19 mouse cellular contexts compared by ENCODE assay signal in the genomic region with DNA sequence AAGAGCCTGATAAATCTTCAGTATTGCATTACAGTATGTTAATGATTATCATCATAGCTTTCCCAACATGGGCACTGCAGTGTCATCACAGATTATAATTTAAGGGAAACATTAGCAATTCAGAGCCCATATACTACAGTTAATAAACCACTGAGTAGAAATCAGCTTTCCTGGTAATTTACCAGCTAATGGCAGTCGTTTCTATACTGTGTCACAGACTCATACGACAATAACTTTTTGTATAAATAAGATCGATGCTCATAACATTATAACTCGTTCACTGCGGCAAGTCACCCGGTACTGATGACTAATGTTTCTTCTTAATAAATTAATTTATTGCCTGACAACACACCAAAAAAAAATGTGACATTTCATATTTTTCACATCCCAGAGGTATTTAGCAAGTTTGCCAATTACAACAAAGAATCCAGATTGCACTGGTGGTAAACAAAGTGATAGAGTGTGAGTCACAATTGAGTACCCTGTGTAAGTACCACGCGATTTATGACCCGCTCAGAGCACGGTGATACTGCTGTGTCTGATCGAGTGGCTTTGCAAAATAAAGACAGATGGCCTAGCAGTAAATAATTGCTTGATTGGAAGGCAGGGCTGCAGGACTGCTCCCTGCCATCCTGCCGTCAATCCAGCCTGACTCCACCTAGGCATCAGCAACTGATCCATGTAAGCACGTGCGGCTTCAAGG. TPM values are rescaled to one million over a fixed set of nuclear protein-coding genes. Genes with fewer than 3 reads are reported as not detected.
DNase-seq lines count a peak whose midpoint lies in the region; ATAC-seq lines count a peak whose summit lies in the region.
"Had no signal": no experiment of that assay in that cellular context is flagged by ENCODE, and none has a peak within 500 bp of the region (broad histone marks: within the 10 kb centered on the region; RNA-seq: fewer than 3 reads in every experiment).

No protein-coding gene starts in this region.

- H3K9ac ChIP-seq in forebrain, embryonic 13.5 days: no peak overlapping the region
- no peak overlapping the region for H3K9ac ChIP-seq in neural tube, embryonic 11.5 days (ENCODE audit: low read length)
- no peak overlapping the region for H3K9ac ChIP-seq in hindbrain, embryonic 14.5 days
- no peak overlapping the region for H3K9ac ChIP-seq in kidney, embryonic 14.5 days (ENCODE audit: low read depth, low read length)
- H3K9ac ChIP-seq: heart, embryonic 13.5 days; liver, embryonic 15.5 days had no signal

- peak; percentile 86 for ATAC-seq in forebrain, embryonic 13.5 days
- ATAC-seq in neural tube, embryonic 11.5 days (ENCODE audit: insufficient read depth, low FRiP score, low TSS enrichment): peak; percentile 66
- ATAC-seq in hindbrain, embryonic 14.5 days (ENCODE audit: low FRiP score): peak; percentile 40; the same call in 1 of the 2 replicates
- ATAC-seq in kidney, embryonic 14.5 days (ENCODE audit: low FRiP score, low TSS enrichment): no peak
- ATAC-seq: CD4-positive, CD25-positive, alpha-beta regulatory T cell, adult 4 months had no signal

- H3K4me2 ChIP-seq in forebrain, embryonic 13.5 days: no peak overlapping the region
- no peak overlapping the region for H3K4me2 ChIP-seq in neural tube, embryonic 11.5 days (ENCODE audit: low read depth)
- H3K4me2 ChIP-seq in hindbrain, embryonic 14.5 days (replicated peaks): no peak overlapping the region
- H3K4me2 ChIP-seq in kidney, embryonic 14.5 days (replicated peaks; ENCODE audit: low read depth, low read length): no peak overlapping the region
- H3K4me2 ChIP-seq: heart, embryonic 13.5 days; liver, embryonic 15.5 days had no signal

- no peak overlapping the region for H3K27ac ChIP-seq in forebrain, embryonic 13.5 days
- H3K27ac ChIP-seq in forebrain, embryonic 10.5 days: no peak overlapping the region
- H3K27ac ChIP-seq in neural tube, embryonic 11.5 days (ENCODE audit: low read depth, low read length): no peak overlapping the region
- H3K27ac ChIP-seq in hindbrain, embryonic 14.5 days: no peak overlapping the region
- no peak overlapping the region for H3K27ac ChIP-seq in kidney, embryonic 14.5 days (ENCODE audit: low read depth, low read length)
- H3K27ac ChIP-seq: heart, embryonic 13.5 days; layer of hippocampus, adult 2 months; limb, embryonic 10.5 days; liver, embryonic 15.5 days had no signal

- 0 out of 2 replicates have a peak, but pooled peaks cover 3% of the 10 kb centered on the region for H3K4me1 ChIP-seq in forebrain, embryonic 13.5 days
- H3K4me1 ChIP-seq in forebrain, embryonic 10.5 days: peaks cover 9% of the 10 kb centered on the region
- no peaks in the 10 kb centered on the region for H3K4me1 ChIP-seq in neural tube, embryonic 11.5 days (ENCODE audit: control insufficient read depth, insufficient read depth, low read length)
- H3K4me1 ChIP-seq in hindbrain, embryonic 14.5 days (replicated peaks; ENCODE audit: control insufficient read depth, insufficient read depth, low read length): no peaks in the 10 kb centered on the region
- H3K4me1 ChIP-seq in kidney, embryonic 14.5 days (ENCODE audit: control insufficient read depth, insufficient read depth, low read length): no peaks in the 10 kb centered on the region
- H3K4me1 ChIP-seq: liver, embryonic 15.5 days; megakaryocyte, embryonic 14.5 days had no signal

- no peak overlapping the region for H3K4me3 ChIP-seq in forebrain, embryonic 13.5 days
- H3K4me3 ChIP-seq in forebrain, embryonic 10.5 days: no peak overlapping the region
- H3K4me3 ChIP-seq in neural tube, embryonic 11.5 days (ENCODE audit: low read depth, low read length): no peak overlapping the region
- H3K4me3 ChIP-seq in hindbrain, embryonic 14.5 days (replicated peaks; ENCODE audit: low read length): no peak overlapping the region
- H3K4me3 ChIP-seq in kidney, embryonic 14.5 days (ENCODE audit: low read length): no peak overlapping the region
- H3K4me3 ChIP-seq: heart, embryonic 13.5 days; layer of hippocampus, adult 2 months; limb, embryonic 10.5 days; liver, embryonic 15.5 days; megakaryocyte, embryonic 14.5 days had no signal

- no peak for DNase-seq in forebrain, embryonic 10.5 days (ENCODE audit: extremely low spot score, low spot score)
- DNase-seq in neural tube, embryonic 11.5 days (ENCODE audit: low spot score): no peak
- no peak for DNase-seq in neural tube, embryonic 10.5 days (ENCODE audit: extremely low spot score, low spot score)
- DNase-seq in hindbrain, embryonic 14.5 days (ENCODE audit: low spot score): no peak
- DNase-seq in spleen, adult 18-20 months: no peak
- no peak for DNase-seq in frontal cortex, postnatal 14 days (ENCODE audit: low spot score in 2 of 2)
- DNase-seq: adrenal gland, postnatal 36 days; cerebellum, adult 2 months; right cerebral cortex, postnatal 14 days; thymus, postnatal 14 days had no signal

- 70% methylated on average over 14 of the region's 14 CpGs for WGBS in forebrain, embryonic 13.5 days
- 81% methylated on average over 14 of the region's 14 CpGs for WGBS in forebrain, embryonic 10.5 days
- WGBS in neural tube, embryonic 11.5 days: 63% methylated on average over 14 of the region's 14 CpGs
- 62% methylated on average over 14 of the region's 14 CpGs for WGBS in hindbrain, embryonic 14.5 days
- WGBS in kidney, embryonic 14.5 days: 55% methylated on average over 14 of the region's 14 CpGs

- H3K9me3 ChIP-seq in forebrain, embryonic 13.5 days (replicated peaks): no peaks in the 10 kb centered on the region
- no peaks in the 10 kb centered on the region for H3K9me3 ChIP-seq in forebrain, embryonic 10.5 days
- H3K9me3 ChIP-seq in neural tube, embryonic 11.5 days (ENCODE audit: control insufficient read depth, low read length): no peaks in the 10 kb centered on the region
- no peaks in the 10 kb centered on the region for H3K9me3 ChIP-seq in hindbrain, embryonic 14.5 days (ENCODE audit: control insufficient read depth, low read length)
- no peaks in the 10 kb centered on the region for H3K9me3 ChIP-seq in kidney, embryonic 14.5 days (ENCODE audit: control insufficient read depth, low read length)
- H3K9me3 ChIP-seq: limb, embryonic 10.5 days; liver, embryonic 15.5 days had no signal

- no peaks in the 10 kb centered on the region for H3K27me3 ChIP-seq in forebrain, embryonic 13.5 days
- no peaks in the 10 kb centered on the region for H3K27me3 ChIP-seq in forebrain, embryonic 10.5 days (ENCODE audit: poor library complexity, severe bottlenecking)
- no peaks in the 10 kb centered on the region for H3K27me3 ChIP-seq in neural tube, embryonic 11.5 days (ENCODE audit: control insufficient read depth, insufficient read depth, low read length)
- H3K27me3 ChIP-seq in hindbrain, embryonic 14.5 days (ENCODE audit: control insufficient read depth, insufficient read depth, low read length): no peaks in the 10 kb centered on the region
- H3K27me3 ChIP-seq in kidney, embryonic 14.5 days (ENCODE audit: control insufficient read depth, insufficient read depth, low read length): no peaks in the 10 kb centered on the region
- H3K27me3 ChIP-seq: heart, embryonic 13.5 days; liver, embryonic 15.5 days; megakaryocyte, embryonic 14.5 days had no signal

- H3K36me3 ChIP-seq in forebrain, embryonic 13.5 days (ENCODE audit: poor library complexity, severe bottlenecking): no peaks in the 10 kb centered on the region
- H3K36me3 ChIP-seq in forebrain, embryonic 10.5 days (replicated peaks): no peaks in the 10 kb centered on the region
- no peaks in the 10 kb centered on the region for H3K36me3 ChIP-seq in neural tube, embryonic 11.5 days (ENCODE audit: control insufficient read depth, insufficient read depth, low read length)
- H3K36me3 ChIP-seq in hindbrain, embryonic 14.5 days (replicated peaks; ENCODE audit: control insufficient read depth, insufficient read depth): no peaks in the 10 kb centered on the region
- H3K36me3 ChIP-seq in kidney, embryonic 14.5 days (ENCODE audit: control insufficient read depth, insufficient read depth, low read length): no peaks in the 10 kb centered on the region
- H3K36me3 ChIP-seq: heart, embryonic 13.5 days; limb, embryonic 10.5 days; liver, embryonic 15.5 days had no signal

RNA-seq across cellular contexts. Expression of a gene that starts 37.9 kb away (rescaled TPM):
- 188 and 199 TPM in 2 replicates for polyA plus RNA-seq in forebrain, embryonic 13.5 days (2015; fragmentation: Nextera tagmentation; extraction: Ambion mirVana)
- polyA plus RNA-seq in forebrain, embryonic 10.5 days (2016; fragmentation: Nextera tagmentation; extraction: Ambion mirVana): 322 and 337 TPM in 2 replicates
- 171 and 175 TPM in 2 replicates for polyA plus RNA-seq in neural tube, embryonic 11.5 days (2014; fragmentation: Nextera tagmentation; extraction: Ambion mirVana)
- 81.8 and 83.5 TPM in 2 replicates for polyA plus RNA-seq in hindbrain, embryonic 14.5 days (2014; fragmentation: Nextera tagmentation; extraction: Ambion mirVana)
- 217 and 261 TPM in 2 replicates for polyA plus RNA-seq in kidney, embryonic 14.5 days (2014; fragmentation: Nextera tagmentation; extraction: Ambion mirVana)

RNA-seq across cellular contexts. Expression of a gene that starts 56.7 kb away (rescaled TPM):
- polyA plus RNA-seq in forebrain, embryonic 13.5 days (2015; fragmentation: Nextera tagmentation; extraction: Ambion mirVana): not detected in 2 replicates
- polyA plus RNA-seq in forebrain, embryonic 10.5 days (2016; fragmentation: Nextera tagmentation; extraction: Ambion mirVana): not detected in 2 replicates
- polyA plus RNA-seq in neural tube, embryonic 11.5 days (2014; fragmentation: Nextera tagmentation; extraction: Ambion mirVana): 0.05 and 0.07 TPM in 2 replicates
- polyA plus RNA-seq in hindbrain, embryonic 14.5 days (2014; fragmentation: Nextera tagmentation; extraction: Ambion mirVana): 0.15 and 0.18 TPM in 2 replicates
- 8.0 and 21.4 TPM in 2 replicates for polyA plus RNA-seq in kidney, embryonic 14.5 days (2014; fragmentation: Nextera tagmentation; extraction: Ambion mirVana)
- polyA plus RNA-seq: CD4-positive, CD25-positive, alpha-beta regulatory T cell, adult 4 months; heart, embryonic 13.5 days; limb, embryonic 10.5 days; liver, embryonic 15.5 days; stomach, embryonic 14.5 days had no signal
